Mouse (Mus musculus): ENCODE data around the gene Fer. TPM values are rescaled to one million over a fixed set of nuclear protein-coding genes. Genes with fewer than 3 reads are reported as not detected.

The Fer gene
- polyA plus RNA-seq, 1 experiment from 2014 or later = 27.1 TPM

DNA sequence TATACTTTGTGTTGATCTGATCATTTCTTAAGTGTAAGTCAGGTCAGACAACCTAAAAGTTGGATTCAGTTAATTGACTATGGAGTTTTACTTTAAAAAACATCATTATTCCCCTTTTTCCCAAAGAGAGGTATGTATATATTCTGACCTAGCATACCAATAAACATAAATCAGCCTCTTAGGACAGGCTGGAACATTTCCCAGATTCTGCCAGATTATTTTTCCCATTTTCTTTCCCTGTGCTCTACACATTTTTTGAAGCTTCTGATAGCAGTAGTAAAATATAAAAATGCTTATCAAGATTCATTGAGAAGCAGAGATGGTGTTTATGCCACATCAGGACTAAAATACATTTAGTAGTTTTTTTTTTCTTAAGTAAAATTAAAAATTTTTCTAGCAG lies 27.7 kb downstream of the Fer start:
- DNase-seq (ENCODE audit: extremely low spot score, low spot score) = no peak
- no peak overlapping the region for H3K4me3 ChIP-seq
- no peak overlapping the region for H3K27ac ChIP-seq
- no peaks in the 10 kb centered on the region for H3K27me3 ChIP-seq (ENCODE audit: poor library complexity, severe bottlenecking)
- H3K9me3 ChIP-seq = no peaks in the 10 kb centered on the region
- H3K4me1 ChIP-seq = no peaks in the 10 kb centered on the region
- H3K36me3 ChIP-seq (replicated peaks) = no peaks in the 10 kb centered on the region

DNA sequence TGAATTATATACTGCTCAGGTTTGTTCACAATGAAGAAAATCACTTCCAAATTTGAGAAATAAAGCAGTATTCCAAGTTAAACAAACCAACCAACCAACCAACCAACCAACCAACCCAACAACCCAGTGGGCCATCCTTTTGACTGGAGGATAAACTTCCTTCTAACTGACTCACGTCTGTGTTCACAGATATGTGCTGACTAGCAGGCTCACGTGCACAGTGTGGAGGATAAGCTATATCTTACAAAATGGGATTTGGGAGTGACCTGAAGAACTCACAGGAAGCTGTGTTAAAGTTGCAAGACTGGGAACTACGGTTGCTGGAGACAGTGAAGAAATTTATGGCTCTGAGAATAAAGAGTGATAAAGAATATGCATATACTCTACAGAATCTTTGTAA lies 33.0 kb downstream of the Fer start:
- Histone ChIP-seq H3K27me3 (ENCODE audit: poor library complexity, severe bottlenecking) (no peaks in the 10 kb centered on the region), H3K4me3 (no peak overlapping the region), H3K27ac (no peak overlapping the region), H3K36me3 (replicated peaks) (peaks cover 4% of the 10 kb centered on the region; the same call in 1 of the 2 replicates), H3K9me3 (no peaks in the 10 kb centered on the region), H3K4me1 (peaks cover 6% of the 10 kb centered on the region; the same call in 1 of the 2 replicates)
- DNase-seq (ENCODE audit: extremely low spot score, low spot score) = no peak
- 90% methylated on average over 3 of the region's 3 CpGs for WGBS

DNA sequence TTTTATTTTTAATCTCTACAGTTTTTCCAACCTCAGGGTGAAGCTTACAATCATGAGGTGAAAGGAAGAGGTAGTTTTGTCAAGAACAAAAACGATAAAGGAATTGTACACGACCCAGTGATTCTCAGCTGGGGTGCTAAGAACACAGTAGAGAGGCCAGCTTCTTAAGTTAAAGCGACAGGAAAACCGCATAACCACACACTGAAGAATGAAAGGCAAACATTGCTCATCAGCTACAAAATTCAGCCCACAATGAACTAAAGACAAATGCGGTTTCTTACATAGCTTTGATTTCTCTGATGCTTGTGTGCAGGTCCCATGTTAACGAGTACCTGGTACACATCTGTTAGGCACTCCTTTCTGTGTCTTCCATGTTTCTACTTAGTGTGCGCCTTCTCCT lies 34.2 kb downstream of the Fer start:
- Histone ChIP-seq H3K4me1 (peaks cover 6% of the 10 kb centered on the region; the same call in 1 of the 2 replicates), H3K36me3 (replicated peaks) (peaks cover 4% of the 10 kb centered on the region; the same call in 1 of the 2 replicates), H3K9me3 (no peaks in the 10 kb centered on the region), H3K4me3 (no peak overlapping the region), H3K27me3 (ENCODE audit: poor library complexity, severe bottlenecking) (no peaks in the 10 kb centered on the region), H3K27ac (no peak overlapping the region)
- WGBS = 76% methylated on average over 7 of the region's 7 CpGs
- DNase-seq (ENCODE audit: extremely low spot score, low spot score) = no peak

DNA sequence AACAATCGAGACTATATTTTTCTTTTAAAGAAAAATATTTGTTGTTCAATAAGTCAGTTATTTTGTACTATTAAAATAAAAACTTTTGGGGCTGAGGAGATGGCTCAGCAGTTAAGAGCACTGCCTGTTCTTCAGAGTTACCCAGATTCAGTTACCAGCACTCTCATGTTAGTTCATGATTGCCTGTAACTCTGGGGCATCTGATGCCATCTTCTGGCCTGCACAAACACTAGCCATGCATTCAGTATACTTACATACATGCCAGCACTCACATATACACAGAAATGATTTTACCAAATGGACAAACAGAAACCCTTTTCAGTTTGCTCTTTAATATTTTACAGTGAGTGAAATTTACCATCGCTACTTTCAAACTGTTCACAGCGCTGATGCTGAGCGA lies 46.4 kb downstream of the Fer start:
- no peak for DNase-seq (ENCODE audit: extremely low spot score, low spot score)
- no peaks in the 10 kb centered on the region for H3K4me1 ChIP-seq
- 97% methylated on average over 4 of the region's 4 CpGs for WGBS
- no peak overlapping the region for H3K27ac ChIP-seq
- H3K4me3 ChIP-seq = no peak overlapping the region
- no peaks in the 10 kb centered on the region for H3K27me3 ChIP-seq (ENCODE audit: poor library complexity, severe bottlenecking)
- H3K9me3 ChIP-seq = peaks cover 9% of the 10 kb centered on the region; the same call in 1 of the 2 replicates
- peaks cover 7% of the 10 kb centered on the region for H3K36me3 ChIP-seq (replicated peaks)

DNA sequence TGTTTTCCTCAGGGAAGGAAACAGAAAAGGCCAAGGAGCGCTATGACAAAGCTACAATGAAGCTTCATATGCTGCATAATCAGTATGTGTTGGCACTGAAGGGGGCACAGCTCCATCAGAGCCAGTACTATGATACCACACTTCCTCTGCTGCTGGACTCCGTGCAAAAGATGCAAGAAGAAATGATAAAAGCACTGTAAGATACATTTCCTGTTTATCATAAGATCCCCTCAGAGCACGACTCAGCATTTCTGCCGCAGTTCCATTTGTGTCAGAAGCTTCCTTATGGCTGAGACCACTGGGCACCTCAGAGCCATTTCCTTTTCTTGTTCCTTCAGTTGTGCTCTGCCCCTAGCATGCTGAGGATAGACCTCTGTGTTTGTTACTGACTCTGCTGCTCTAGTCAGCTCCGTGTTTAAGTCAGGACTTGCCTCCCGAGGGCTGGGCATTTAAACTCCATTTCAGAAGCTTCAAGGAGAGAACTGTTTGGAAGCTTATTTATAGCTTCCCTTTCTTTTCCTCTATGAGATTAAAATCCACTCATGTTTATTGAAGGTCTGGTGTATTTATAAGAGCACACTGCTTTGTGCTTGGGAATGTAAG lies 58.8 kb downstream of the Fer start:
- no peak overlapping the region for H3K4me3 ChIP-seq
- H3K9me3 ChIP-seq = no peaks in the 10 kb centered on the region
- H3K27ac ChIP-seq = no peak overlapping the region
- 0 out of 2 replicates have a peak, but pooled peaks cover 3% of the 10 kb centered on the region for H3K36me3 ChIP-seq (replicated peaks)
- no peaks in the 10 kb centered on the region for H3K27me3 ChIP-seq (ENCODE audit: poor library complexity, severe bottlenecking)
- 83% methylated on average over 6 of the region's 6 CpGs for WGBS
- no peaks in the 10 kb centered on the region for H3K4me1 ChIP-seq
- DNase-seq (ENCODE audit: extremely low spot score, low spot score) = no peak

DNA sequence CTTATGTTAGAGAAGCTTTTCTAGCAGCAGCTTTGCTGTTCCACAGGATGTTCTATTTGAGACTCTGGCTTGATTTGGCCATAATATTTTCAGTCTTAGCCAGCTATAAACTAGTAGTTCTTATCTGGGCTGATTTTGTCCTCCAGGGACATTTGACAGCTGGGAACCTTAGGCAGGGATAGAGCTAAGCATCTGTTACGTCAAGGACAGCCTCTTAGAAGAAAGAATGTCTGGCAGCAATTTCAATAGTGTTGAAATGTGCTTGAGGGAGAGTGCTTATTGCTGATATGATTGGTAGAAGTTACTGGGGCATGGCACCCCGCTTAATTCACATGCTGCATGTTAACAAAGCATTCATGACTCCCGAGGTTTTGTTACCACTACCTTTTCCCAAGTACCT lies 62.7 kb downstream of the Fer start:
- DNase-seq (ENCODE audit: extremely low spot score, low spot score) = no peak
- no peaks in the 10 kb centered on the region for H3K4me1 ChIP-seq
- WGBS = 82% methylated on average over 3 of the region's 3 CpGs
- H3K9me3 ChIP-seq = no peaks in the 10 kb centered on the region
- 0 out of 2 replicates have a peak, but pooled peaks cover 3% of the 10 kb centered on the region for H3K36me3 ChIP-seq (replicated peaks)
- no peak overlapping the region for H3K27ac ChIP-seq
- H3K4me3 ChIP-seq = no peak overlapping the region
- H3K27me3 ChIP-seq (ENCODE audit: poor library complexity, severe bottlenecking) = no peaks in the 10 kb centered on the region

DNA sequence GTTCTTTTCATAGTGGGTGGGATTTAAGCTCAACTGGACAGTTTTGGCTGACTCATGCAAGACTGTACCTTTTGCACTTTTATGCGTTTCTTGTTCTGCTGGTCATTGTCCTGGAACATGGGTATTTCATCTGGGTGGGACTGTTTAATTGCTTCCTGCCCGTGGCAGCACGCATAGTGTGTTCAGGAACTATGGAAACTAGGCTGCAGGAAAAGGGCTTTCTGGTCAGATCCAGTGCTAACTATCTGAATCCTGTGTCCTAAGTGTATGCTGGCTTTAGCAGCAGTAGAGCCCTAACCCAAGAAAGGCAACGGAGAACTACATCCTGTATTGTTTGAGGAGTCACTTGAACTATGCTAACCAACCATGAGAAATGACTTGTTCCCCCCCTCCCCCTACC lies 67.8 kb downstream of the Fer start:
- Histone ChIP-seq H3K4me3 (no peak overlapping the region), H3K4me1 (no peaks in the 10 kb centered on the region), H3K36me3 (replicated peaks) (peaks cover 11% of the 10 kb centered on the region), H3K9me3 (no peaks in the 10 kb centered on the region), H3K27ac (no peak overlapping the region), H3K27me3 (ENCODE audit: poor library complexity, severe bottlenecking) (no peaks in the 10 kb centered on the region)
- 80% methylated on average over 4 of the region's 4 CpGs for WGBS
- DNase-seq (ENCODE audit: extremely low spot score, low spot score) = no peak

DNA sequence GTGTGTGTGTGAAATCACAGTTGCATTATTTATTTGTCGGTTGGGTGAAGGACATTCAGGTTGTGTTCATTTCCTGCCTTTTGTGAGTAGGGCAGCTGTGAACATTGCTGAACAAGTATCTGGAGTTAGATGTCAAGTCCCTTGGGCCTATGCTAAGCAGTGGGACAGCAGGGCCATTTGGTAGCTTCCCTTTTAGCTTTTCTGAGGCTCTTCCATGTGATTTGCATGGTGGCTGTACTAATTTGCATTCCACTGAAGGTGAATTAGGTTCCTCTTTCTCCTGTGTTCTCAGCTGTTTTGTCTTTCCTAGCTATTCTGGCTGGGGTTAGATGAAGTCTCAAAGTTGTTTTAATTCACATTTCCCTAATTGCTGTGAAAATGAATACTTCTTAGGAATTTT lies 68.7 kb downstream of the Fer start:
- Histone ChIP-seq H3K9me3 (no peaks in the 10 kb centered on the region), H3K36me3 (replicated peaks) (peaks cover 16% of the 10 kb centered on the region), H3K4me3 (no peak overlapping the region), H3K4me1 (no peaks in the 10 kb centered on the region), H3K27me3 (ENCODE audit: poor library complexity, severe bottlenecking) (no peaks in the 10 kb centered on the region), H3K27ac (no peak overlapping the region)
- no peak for DNase-seq (ENCODE audit: extremely low spot score, low spot score)
- WGBS = 94% methylated on average over 1 of the region's 1 CpGs

DNA sequence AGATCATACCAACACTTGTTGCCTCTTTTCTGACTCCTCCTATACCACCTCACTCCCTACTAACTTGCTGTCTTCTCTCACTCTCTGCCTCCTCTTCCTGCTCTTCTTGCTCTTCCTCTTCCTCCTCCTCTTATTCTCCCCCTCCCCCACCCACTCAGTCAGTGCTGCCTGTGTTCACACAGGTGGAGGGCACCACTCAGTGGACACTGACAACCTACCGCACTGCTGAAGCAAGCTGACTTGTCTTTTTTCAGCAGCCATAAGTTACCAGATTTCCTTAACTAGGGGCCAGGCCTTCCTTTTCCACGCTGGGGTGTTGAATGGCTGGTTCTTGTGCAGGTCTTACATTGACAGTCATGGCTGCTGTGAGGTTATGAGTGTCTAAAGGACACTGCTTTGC lies 72.5 kb downstream of the Fer start:
- DNase-seq (ENCODE audit: extremely low spot score, low spot score) = no peak
- Histone ChIP-seq H3K4me3 (no peak overlapping the region), H3K4me1 (peaks cover 4% of the 10 kb centered on the region), H3K9me3 (no peaks in the 10 kb centered on the region), H3K27me3 (ENCODE audit: poor library complexity, severe bottlenecking) (no peaks in the 10 kb centered on the region), H3K27ac (no peak overlapping the region), H3K36me3 (replicated peaks) (peaks cover 18% of the 10 kb centered on the region)
- 95% methylated on average over 2 of the region's 2 CpGs for WGBS

DNA sequence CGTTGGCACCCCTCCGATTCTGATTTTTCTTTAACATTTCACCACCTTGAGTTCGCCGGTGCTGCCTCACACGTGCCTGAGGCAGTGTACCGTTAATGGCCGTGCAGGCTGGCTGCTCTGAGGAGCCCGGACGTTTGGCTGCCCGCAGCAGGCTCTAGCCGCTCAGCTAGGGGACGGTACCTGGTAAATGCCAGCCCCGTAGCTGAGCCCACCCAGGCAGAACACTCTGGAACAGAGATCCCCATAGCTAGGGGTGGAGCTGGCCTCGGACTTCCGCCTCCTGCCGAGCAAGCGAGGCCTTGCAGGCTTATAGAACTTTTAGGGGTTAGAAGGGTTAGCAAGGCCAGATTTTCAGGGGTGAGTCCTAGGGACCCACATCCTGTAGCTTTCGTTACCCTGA lies 75.0 kb downstream of the Fer start:
- 68% methylated on average over 18 of the region's 18 CpGs for WGBS
- Histone ChIP-seq H3K27me3 (ENCODE audit: poor library complexity, severe bottlenecking) (no peaks in the 10 kb centered on the region), H3K4me3 (no peak overlapping the region), H3K36me3 (replicated peaks) (peaks cover 18% of the 10 kb centered on the region), H3K4me1 (peaks cover 4% of the 10 kb centered on the region), H3K27ac (peak overlapping the region; percentile 58; the same call in 1 of the 2 replicates), H3K9me3 (no peaks in the 10 kb centered on the region)
- DNase-seq (ENCODE audit: extremely low spot score, low spot score) = no peak

DNA sequence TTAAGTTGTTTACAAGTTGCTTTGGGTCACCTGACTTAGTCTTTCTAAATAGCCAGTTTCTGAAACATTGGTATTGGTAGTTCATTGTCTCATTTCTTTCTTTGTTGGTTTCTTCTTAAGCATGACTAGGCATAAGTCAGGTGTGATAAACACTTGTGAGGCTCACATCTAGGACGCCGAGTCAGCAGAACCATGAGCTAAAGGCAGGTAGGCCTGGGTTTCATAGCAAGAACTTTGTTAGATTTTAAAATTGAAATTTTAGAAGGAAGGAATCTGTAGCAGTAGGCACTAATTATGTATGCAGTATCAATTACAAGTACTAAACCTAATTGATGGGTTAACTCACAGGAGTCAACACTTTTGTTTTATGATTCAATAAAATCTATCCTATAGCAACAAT lies 83.9 kb downstream of the Fer start:
- Histone ChIP-seq H3K4me3 (no peak overlapping the region), H3K27ac (no peak overlapping the region), H3K4me1 (no peaks in the 10 kb centered on the region), H3K36me3 (replicated peaks) (no peaks in the 10 kb centered on the region), H3K9me3 (no peaks in the 10 kb centered on the region), H3K27me3 (ENCODE audit: poor library complexity, severe bottlenecking) (no peaks in the 10 kb centered on the region)
- 94% methylated on average over 2 of the region's 2 CpGs for WGBS
- no peak for DNase-seq (ENCODE audit: extremely low spot score, low spot score)

DNA sequence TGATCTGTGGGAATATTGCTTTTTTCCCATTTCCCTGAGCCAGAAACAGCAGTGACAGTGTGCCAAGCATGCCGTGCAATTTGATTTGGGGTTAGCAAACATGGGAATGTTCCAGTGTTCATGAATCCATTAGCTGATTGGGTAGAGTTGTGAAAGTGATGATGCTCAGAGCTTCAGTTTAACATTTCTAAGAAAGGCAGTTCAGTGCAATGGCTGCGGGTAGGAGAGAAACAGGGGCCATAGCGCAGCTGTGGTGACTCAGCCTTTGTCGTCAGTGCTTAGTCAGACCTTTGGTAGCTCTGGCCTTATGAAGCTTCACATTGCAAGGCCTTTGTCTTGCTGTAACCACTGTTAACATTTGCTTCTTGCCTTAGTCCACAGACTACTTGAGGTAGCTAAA lies 85.9 kb downstream of the Fer start:
- DNase-seq (ENCODE audit: extremely low spot score, low spot score) = no peak
- no peaks in the 10 kb centered on the region for H3K4me1 ChIP-seq
- no peaks in the 10 kb centered on the region for H3K27me3 ChIP-seq (ENCODE audit: poor library complexity, severe bottlenecking)
- no peaks in the 10 kb centered on the region for H3K36me3 ChIP-seq (replicated peaks)
- H3K4me3 ChIP-seq = no peak overlapping the region
- WGBS = 94% methylated on average over 4 of the region's 4 CpGs
- H3K9me3 ChIP-seq = no peaks in the 10 kb centered on the region
- no peak overlapping the region for H3K27ac ChIP-seq

DNA sequence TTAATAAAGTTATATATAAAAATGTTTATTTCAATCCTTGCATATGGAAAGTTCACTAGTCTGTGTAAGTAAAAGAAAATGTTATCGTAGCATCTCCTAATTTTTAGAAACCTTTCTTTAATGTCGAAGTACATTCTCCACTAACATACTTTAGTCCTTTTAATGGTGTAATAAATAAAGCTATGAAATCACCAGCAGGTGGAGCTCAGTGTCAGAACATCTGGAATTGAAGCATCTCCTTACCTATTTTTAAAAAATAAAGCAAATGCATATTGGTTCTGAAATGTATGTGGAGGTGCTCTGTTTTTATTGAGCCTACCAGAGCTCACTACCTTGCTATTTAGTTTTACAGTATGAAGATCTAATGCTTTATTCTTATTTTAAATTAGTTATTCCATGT lies 88.6 kb downstream of the Fer start:
- Histone ChIP-seq H3K27ac (no peak overlapping the region), H3K4me3 (no peak overlapping the region), H3K9me3 (no peaks in the 10 kb centered on the region), H3K4me1 (no peaks in the 10 kb centered on the region), H3K27me3 (ENCODE audit: poor library complexity, severe bottlenecking) (no peaks in the 10 kb centered on the region), H3K36me3 (replicated peaks) (no peaks in the 10 kb centered on the region)
- DNase-seq (ENCODE audit: extremely low spot score, low spot score) = no peak
- 95% methylated on average over 2 of the region's 2 CpGs for WGBS

DNA sequence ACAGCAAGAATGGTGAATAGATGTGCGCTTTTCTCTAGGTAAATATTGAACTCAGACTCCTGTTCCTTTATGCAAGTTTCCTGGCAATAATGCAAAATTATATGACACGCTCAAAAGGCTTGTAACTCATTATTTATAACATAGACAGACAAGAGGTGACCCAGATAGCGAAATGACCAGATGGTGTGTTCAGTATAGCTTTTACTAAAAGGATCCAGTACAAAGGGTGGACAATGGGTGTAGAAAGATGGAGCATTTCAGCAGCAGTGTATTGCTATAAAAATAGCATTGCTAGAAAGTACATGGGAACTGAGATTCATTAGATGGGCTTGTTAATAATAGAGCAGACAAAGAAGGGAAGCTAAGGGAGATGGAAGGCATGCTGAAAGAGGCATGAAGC lies 104.2 kb downstream of the Fer start:
- Histone ChIP-seq H3K9me3 (no peaks in the 10 kb centered on the region), H3K27ac (no peak overlapping the region), H3K4me1 (peaks cover 10% of the 10 kb centered on the region; the same call in 1 of the 2 replicates), H3K27me3 (ENCODE audit: poor library complexity, severe bottlenecking) (no peaks in the 10 kb centered on the region), H3K4me3 (no peak overlapping the region), H3K36me3 (replicated peaks) (no peaks in the 10 kb centered on the region)
- 95% methylated on average over 3 of the region's 3 CpGs for WGBS
- no peak for DNase-seq (ENCODE audit: extremely low spot score, low spot score)

All from forebrain, embryonic 10.5 days (tissue).